Mouse (Mus musculus) urinary bladder, postnatal 4 days (tissue): Measurements from ENCODE around the gene Arxes1.
"Not testable (repeated sequence)": the region's sequence is repeated elsewhere in the genome, so short reads cannot be mapped to it uniquely, and the experiment has no call there.

ENCODE experiments used
- DNase-seq, 2 experiments: peaks; one replicate each; pipeline ENCODE4 v3.0.0; 2021 to 2022; ENCODE audit warnings: low spot score in 2 of 2

Gene Arxes1

DNA sequence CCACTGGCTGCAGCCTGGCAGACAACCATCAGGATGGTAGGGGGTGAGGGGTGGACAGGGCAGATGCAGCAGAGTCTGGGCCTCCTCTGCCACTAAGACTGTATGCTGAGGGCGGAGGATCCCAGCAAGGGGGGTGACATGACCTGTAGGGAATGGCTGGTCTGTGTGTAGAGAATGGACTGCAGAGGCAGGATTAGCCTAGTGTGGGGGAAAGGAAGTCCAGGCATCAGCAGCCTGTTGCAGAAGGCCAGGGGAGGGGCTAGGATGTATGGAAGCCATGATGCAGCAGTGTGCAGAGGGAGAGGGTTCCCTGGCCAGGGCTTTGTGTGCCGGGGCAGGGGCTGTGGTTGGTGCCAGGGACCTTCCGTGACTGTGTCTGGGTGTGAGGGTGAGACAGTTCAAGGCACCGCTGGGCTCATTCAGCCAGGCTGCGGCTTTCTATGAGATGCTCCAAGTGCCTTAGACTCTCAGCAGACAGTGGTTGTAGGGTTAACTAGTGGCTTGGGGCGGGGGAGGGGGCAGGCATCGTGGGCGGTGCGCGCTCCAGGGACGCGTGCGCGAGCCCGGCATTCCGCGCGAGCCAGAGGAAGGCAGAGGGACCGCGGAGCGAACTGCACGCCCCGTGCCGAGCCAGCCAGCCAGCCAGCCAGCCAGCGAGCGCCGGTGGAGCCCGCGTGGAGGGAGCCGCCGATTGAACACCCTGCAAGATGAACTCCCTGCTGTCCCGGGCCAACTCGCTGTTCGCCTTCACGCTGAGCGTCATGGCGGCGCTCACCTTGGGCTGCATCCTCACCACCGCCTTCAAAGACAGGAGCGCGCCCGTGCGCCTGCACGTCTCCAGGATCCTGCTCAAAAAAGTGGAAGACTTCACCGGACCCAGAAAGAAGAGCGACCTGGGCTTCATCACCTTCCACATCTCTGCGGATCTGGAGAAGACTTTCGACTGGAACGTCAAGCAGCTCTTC, at the start of gene Arxes1:
Gene Arxes1 (plus strand): TSS at position 569 of the 965 bp plus-strand sequence.
- peak in 1 of 2 experiments; percentile 20 for DNase-seq

DNA sequence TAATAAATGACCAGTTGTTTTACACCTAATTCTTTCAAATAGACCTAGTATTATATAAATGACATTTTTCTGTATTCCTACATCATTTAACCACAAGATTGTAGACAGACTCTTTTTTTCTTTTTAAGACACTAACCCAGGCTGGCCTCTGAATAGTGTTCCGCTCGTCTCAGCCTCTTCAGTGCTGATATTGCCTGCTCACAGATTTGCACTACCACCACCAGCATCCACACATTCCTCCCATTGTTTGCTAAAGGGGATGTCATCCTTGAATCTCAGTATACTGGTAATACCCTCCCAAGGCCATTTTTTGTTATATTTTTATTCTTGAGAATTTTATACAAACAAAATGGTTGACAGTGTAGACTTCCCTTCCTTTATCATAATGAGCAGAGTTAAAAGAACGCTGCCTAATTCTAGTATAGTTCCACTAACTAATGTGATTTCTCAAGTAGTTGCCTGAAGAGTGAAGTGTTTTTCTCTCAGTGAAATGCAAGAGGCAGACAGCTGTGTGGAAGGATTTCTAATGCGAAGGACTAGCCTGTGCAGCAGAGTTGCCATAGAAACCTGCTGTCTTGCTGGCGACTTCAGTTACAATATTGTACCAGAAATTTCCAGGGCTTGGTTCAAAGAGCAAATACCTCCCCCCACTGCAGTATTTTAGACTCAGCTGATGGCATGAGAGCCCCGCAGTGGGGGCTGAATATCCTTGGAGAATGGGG, 48.5 kb upstream of the Arxes1 start:
- DNase-seq: no peak

DNA sequence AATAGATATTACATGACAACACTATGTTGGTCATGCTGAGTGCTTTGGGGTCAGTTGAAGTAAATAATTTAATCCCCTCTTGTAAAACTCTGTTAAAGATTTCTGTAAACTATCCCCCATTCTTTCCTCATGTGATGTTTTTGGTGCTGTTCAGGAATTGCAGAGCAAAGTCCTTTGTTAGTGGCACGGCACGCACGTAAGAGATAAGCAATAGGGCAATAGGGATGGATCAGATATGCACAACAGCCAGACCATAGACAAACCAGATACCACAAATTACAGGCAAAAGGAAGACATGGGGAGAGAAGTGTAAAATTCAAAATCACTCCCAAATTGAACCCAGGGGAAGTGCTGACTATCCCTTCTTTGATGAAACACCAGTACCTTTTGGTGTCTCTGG, 46.9 kb upstream of the Arxes1 start:
- DNase-seq: no peak

DNA sequence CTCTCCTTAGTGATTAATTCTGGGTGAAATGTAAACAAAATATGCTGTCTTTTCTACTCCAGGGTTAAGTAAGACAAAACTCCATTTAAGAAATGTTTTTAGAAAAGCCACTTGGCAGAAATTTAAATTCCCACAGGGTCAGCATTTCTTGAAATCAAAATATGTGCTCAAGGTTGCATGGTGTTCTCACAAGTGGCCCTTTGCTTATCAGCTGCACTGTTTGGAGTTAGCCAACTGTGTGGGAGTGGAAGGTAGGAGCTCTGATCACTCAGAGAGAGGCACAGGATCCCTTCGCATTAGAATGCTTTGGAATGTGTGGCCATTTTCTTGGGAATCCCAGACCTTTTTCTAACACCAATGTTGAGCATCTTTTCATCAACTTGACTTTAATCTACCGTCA, 42.5 kb upstream of the Arxes1 start:
- no peak for DNase-seq

DNA sequence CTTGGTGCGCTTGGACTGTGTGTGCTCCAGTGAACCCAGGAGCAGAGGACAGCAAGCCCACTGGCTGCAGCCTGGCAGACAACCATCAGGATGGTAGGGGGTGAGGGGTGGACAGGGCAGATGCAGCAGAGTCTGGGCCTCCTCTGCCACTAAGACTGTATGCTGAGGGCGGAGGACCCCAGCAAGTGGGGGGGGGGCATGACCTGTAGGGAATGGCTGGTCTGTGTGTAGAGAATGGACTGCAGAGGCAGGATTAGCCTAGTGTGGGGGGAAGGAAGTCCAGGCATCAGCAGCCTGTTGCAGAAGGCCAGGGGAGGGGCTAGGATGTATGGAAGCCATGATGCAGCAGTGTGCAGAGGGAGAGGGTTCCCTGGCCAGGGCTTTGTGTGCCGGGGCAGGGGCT, 40.0 kb upstream of the Arxes1 start:
- DNase-seq: not testable (repeated sequence)

DNA sequence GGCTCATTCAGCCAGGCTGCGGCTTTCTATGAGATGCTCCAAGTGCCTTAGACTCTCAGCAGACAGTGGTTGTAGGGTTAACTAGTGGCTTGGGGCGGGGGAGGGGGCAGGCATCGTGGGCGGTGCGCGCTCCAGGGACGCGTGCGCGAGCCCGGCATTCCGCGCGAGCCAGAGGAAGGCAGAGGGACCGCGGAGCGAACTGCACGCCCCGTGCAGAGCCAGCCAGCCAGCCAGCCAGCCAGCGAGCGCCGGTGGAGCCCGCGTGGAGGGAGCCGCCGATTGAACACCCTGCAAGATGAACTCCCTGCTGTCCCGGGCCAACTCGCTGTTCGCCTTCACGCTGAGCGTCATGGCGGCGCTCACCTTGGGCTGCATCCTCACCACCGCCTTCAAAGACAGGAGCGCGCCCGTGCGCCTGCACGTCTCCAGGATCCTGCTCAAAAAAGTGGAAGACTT, 39.5 kb upstream of the Arxes1 start, which contains the start of gene Arxes2:
Gene Arxes2 (plus strand): TSS at position 161 of the 456 bp plus-strand sequence.
- not testable (repeated sequence) for DNase-seq

DNA sequence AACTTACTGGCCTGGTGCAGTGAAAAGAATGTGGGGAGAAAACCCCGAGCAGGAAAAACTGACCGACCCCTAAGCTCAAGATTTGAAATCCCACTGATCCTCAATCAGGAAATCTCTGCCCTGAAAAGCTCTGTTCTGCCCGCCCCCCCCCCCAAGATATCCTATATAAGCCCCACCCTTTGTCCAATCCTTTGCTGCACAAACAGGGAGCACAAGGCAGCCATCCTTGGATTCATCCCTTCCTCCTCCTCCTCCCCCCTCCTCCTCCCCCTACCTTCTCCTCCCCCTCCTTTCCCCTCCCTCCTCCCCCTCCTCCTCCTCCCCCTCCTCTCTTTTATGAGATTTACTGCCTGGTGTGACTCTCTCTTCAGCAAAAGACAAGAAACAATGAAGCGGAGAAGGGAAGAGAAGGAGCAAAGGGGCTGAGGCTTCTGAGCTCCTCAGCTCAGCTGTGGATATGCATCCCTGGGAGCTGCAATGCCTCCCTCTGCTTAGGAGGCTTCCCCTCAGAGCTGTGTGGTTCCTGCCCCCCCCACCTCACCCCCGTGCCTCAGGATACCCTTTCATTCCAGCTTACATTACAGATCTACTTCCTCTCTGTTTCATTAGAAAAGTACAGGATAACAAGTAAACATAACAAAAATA, 25.8 kb upstream of the Arxes1 start:
- DNase-seq: no peak

DNA sequence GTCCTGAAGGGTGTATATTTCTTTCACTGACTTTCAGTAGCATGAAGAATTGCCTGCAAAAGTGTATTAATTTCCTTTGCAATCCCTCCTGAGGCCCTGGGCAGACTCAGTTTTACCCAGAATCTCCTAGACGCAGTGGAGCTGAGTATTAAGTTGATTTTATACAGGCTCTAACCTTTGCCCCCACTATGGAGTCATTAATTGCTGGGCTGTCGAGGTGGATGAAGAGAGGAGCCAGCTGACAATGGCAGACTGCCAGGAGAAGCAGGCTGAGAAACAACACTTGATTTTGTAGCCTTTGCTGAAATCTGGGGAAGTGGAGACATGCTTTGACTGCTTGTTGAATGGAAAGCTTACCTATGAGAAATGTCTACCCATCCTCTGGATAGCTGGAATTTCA, 18.8 kb upstream of the Arxes1 start:
- no peak for DNase-seq

DNA sequence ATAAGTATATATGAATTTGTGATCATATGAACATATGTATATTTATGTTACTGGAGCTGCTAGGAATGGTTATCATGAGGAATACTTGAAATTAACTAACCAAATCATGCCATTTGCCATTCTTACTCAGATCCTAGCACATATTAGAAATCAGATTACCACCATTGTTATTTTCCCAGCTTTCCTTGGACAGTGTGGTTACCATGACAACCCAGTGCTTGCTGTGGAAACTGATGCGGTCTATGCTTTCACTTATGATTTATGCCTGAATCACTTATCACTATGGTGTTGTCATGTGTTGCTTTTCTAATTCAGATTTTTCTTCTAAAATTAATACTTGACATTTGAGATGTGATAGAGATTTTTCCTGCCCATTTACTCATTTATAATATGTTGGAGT, 2.8 kb upstream of the Arxes1 start:
- DNase-seq: no peak

DNA sequence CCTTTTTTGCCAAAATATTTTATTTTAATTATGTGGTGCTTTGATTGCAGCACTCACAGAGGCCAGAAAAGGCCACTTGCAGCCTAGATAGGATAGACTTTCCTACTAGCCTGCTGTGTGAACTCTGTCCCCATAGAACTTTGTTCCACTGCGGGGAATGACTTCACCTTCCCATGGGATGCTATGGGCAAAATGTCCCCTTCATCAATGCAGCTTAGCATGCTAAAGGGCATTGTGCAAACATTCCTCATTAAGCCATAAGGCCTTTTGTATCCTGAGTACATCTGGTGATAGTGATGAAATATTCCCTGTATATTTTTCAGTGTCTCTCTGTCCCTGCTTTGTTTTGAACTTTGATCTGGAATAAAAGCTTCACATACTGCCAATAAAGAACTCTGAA, 10.6 kb downstream of the Arxes1 start:
- no peak for DNase-seq

DNA sequence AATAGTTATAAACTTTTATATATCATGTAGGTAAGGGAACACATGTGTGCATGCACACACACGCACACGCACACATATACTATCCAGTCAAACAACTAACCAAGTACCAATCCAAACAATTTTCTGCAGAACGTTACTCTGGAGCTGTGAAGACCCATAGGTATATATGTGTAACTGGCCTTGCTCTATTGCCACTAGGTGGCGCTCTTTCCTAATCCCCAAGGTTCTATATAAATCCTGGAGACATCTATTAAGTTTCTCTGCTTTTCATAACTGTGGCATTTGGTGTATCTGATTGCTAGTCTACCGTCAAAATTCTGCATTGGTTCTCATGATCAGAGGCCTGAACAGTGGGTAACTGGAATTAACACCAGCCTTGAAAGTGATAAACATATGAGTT, 14.4 kb downstream of the Arxes1 start:
- DNase-seq: no peak

DNA sequence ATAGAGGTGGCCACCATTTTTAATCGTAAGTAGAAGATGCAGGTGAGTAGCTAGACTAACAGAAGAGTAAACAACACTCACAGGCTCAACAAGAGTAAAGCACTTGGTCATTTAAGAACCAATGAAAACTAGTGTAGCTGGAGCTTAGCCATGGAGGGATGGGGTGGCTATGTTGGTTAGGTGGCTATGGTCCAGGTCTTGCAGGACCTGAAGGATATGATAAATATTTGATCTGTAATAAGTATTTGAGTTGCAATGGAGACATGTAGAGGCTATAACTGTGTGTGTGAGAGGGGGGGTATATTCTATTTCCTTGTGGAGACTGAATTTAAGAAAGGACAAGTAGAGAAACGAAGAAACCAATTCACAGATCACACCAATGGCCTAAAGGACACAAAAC, 18.1 kb downstream of the Arxes1 start:
- no peak for DNase-seq

DNA sequence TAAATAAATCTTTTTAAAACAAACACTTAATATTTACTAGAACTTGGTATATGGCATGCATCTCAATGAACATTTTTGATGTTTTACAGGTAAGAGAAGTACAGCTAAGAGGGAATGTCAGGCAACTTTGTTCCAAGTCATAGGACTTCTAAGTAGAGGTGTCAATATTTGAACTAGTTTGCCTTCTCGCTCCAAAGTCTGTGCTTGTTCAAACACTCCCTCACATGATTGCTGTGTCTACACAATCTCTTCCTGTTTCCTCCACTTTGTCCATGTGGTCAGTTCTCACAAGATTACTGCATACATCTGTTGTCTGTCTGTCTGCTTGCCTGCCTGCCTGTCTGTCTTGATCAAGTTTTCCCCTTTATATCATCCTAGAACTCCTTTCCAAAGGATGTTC, 27.5 kb downstream of the Arxes1 start:
- DNase-seq: no peak

DNA sequence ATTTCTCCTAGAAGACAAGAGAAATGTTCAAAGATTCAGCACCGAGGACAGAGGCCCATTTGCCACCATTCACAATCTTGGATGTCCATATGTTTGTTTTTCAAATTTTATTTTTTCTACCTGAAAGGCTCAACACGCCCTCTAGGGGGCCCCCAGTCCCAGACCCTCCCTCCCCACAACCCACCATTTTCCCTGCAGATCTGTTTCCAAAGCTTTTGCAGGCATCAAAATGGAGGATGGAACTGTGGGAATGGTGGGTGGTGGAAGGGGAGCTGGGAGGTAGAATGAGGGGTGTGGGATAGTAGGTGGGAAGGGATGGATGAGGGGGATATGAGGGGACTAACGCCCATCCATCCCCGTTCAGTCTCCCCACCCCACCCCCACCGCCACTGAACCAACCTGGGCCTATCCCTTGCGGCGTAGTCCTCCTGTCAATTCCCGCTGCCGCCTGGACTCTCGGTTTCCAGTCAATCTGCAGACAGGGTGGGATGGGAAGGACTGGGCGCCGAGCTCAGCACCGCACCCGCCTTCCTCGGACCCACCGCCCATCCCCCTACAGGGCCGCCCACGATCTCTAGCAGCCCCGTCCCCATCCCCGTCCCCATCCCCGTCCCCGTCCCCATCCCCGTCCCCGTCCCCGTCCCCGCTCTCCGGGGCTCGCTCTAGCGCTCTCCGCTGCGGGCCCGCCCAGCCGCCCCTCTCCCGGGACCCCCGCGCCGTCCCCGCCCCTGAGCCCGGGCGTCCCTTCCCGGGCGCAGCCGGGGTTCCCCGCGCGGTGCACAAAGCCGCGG, 34.2 kb downstream of the Arxes1 start:
- not testable (repeated sequence) for DNase-seq

DNA sequence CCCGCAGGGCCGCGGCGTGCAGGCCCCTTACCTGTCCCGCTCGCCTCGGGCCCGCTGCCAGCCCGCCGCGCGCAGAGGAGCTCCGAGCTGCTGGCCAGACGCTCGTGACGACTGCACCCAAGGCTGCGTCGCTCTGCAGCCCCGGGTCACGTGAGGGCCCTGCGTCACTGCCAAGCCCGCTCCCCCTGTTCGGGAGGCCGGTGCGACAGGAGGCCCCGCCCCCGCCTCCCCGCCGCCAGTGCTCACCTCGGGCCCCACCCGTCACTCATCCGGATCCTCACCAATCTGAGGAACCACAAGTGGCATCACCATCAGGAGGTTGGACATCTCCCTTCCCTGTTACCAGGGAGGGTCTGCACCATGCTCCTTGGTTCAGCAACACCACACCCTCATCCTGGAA, 34.9 kb downstream of the Arxes1 start, which contains the start of gene Bex2:
Gene Bex2 (minus strand): TSS at position 217 of the 400 bp plus-strand sequence.
- DNase-seq: not testable (repeated sequence)
